Mouse (Mus musculus) brain, adult 2 months (tissue): ENCODE results near the gene Krtap19-9b.

Experiments used
- DNase-seq: peaks from one replicate; pipeline ENCODE4 v3.0.0; 2011; ENCODE audit warnings: low read depth, low spot score

Krtap19-9b gene

GRCm38 (mm10) chr16:88932165-88932564 lies at the start of gene Krtap19-9b:
Gene Krtap19-9b, minus strand, starts transcription at chr16:88932265.
- no peak for DNase-seq

GRCm38 (mm10) chr16:88962773-88963172 lies 30.7 kb upstream of the Krtap19-9b start, which contains the start of gene Krtap16-3:
Gene Krtap16-3, minus strand, starts transcription at chr16:88962873.
- no peak for DNase-seq

GRCm38 (mm10) chr16:88941106-88941505 lies 9.0 kb upstream of the Krtap19-9b start:
- DNase-seq, result peak; percentile 1

GRCm38 (mm10) chr16:88938252-88938651 lies 6.2 kb upstream of the Krtap19-9b start:
- peak; percentile 5 for DNase-seq

GRCm38 (mm10) chr16:88896357-88896756 lies 35.7 kb downstream of the Krtap19-9b start, which contains the start of gene Krtap19-5:
Gene Krtap19-5, minus strand, starts transcription at chr16:88896457.
- DNase-seq, result no peak

- peak; percentile 4 for DNase-seq
Observed at GRCm38 (mm10) chr16:88886870-88887269, 45.2 kb downstream of the Krtap19-9b start.

GRCm38 (mm10) chr16:88884989-88885388 lies 47.1 kb downstream of the Krtap19-9b start, which contains the start of gene Krtap19-4:
Gene Krtap19-4, minus strand, starts transcription at chr16:88885089.
- DNase-seq, result no peak
